ENCODE assay signal across 11 mouse cellular contexts in the genomic region with DNA sequence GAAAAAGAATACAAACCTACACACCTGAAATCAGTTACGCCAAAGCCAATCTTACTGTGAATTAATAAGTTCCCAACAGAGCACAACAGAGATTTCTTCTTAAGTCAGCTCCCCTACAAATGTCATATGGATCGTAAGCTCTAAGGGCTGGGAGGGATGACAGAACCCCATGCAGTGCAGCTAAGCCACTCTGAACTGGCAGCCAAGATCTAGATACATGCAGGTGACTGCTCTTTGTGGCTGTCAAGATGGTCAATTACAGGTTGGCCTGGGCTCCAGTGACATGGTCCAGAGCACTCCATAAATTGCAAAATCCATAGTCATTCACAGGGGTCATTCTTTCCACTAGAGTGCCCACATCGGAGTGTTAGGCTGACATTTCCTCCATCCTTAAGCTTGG.
"Had no signal": no experiment of that assay in that cellular context is flagged by ENCODE, and none has a peak within 500 bp of the region (broad histone marks: within the 10 kb centered on the region; RNA-seq: fewer than 3 reads in every experiment).

No protein-coding gene starts in this region.

- ATAC-seq: lung, postnatal 0 days; midbrain, embryonic 13.5 days had no signal

- H3K4me2 ChIP-seq: liver, embryonic 11.5 days; liver, embryonic 15.5 days; midbrain, embryonic 13.5 days had no signal

- H3K9me3 ChIP-seq: limb, embryonic 10.5 days; liver, embryonic 15.5 days; midbrain, embryonic 13.5 days had no signal

- H3K27me3 ChIP-seq: liver, embryonic 15.5 days had no signal

- H3K4me3 ChIP-seq: layer of hippocampus, adult 2 months; limb, embryonic 10.5 days; liver, embryonic 15.5 days; midbrain, embryonic 13.5 days had no signal

- H3K27ac ChIP-seq: layer of hippocampus, adult 2 months; limb, embryonic 10.5 days; liver, embryonic 15.5 days; midbrain, embryonic 13.5 days; stomach, postnatal 0 days had no signal

- H3K36me3 ChIP-seq: limb, embryonic 10.5 days had no signal

- H3K4me1 ChIP-seq: limb, embryonic 10.5 days; liver, embryonic 15.5 days had no signal

- H3K9ac ChIP-seq: liver, embryonic 15.5 days; midbrain, embryonic 13.5 days had no signal

- DNase-seq: kidney, postnatal 10 days; kidney, postnatal 4 days; lung, adult 2 months; lung, postnatal 36 days had no signal
